Mouse (Mus musculus): ENCODE measurements around the gene Ccdc122. TPM values are rescaled to one million over a fixed set of nuclear protein-coding genes. Genes with fewer than 3 reads are reported as not detected.
"Not testable (repeated sequence)": the region's sequence is repeated elsewhere in the genome, so short reads cannot be mapped to it uniquely, and the experiment has no call there.

Gene Ccdc122
- polyA plus RNA-seq (2015; fragmentation: Nextera tagmentation; extraction: Ambion mirVana), result 0.70 and 0.88 TPM in 2 replicates

- Histone ChIP-seq H3K4me3 (peak within 1 kb of the TSS; percentile 53), H3K27me3 (no peaks in the 10 kb centered on the region), H3K9me3 (no peaks in the 10 kb centered on the region), H3K9ac (peak within 1 kb of the TSS; percentile 76), H3K27ac (no peak within 1 kb of the TSS), H3K4me2 (peak within 1 kb of the TSS; percentile 78), H3K36me3 (no peaks in the 10 kb centered on the region), H3K4me1 (replicated peaks) (peaks cover 7% of the 10 kb centered on the region)
- ATAC-seq (ENCODE audit: low FRiP score), result peak; percentile 65; the same call in 1 of the 2 replicates
- under 1% methylated on average over 78 of the region's 86 CpGs for WGBS
Observed at GRCm38 (mm10) chr14:77036226-77037046, at the start of gene Ccdc122, which contains the start of gene Lacc1. TSS of gene Ccdc122 (plus strand) at chr14:77036772. TSS of gene Lacc1 (minus strand) at chr14:77036904.

GRCm38 (mm10) chr14:76990351-76990750, 46.2 kb upstream of the Ccdc122 start:
- H3K4me2 ChIP-seq; H3K9me3 ChIP-seq; H3K27ac ChIP-seq; H3K9ac ChIP-seq; ATAC-seq (ENCODE audit: low FRiP score); H3K4me3 ChIP-seq; H3K36me3 ChIP-seq; H3K27me3 ChIP-seq; H3K4me1 ChIP-seq (replicated peaks): not testable (repeated sequence)
- WGBS, result 86% methylated on average over 2 of the region's 2 CpGs

DNA sequence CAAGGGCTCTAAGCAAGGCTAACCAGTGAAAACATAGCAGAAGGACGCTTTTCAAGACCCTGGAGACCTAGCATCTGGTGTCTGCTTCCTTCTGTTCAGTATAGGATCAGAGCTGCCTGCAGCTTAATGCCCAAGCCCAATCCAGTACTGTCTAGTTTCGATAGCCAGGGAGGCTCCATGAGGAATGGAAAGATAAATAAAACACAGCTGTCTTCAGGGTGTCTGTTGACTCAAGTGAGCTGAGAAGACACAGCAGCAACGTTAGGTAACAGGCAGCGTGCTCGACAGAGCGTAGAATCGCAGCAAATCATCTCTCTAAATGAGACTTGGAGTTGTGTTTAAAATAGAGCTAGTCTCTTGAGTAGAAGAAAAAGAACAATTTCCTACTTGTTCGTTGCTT, 31.8 kb upstream of the Ccdc122 start:
- Histone ChIP-seq H3K27me3 (no peaks in the 10 kb centered on the region), H3K9me3 (no peaks in the 10 kb centered on the region), H3K4me1 (replicated peaks) (peaks cover 12% of the 10 kb centered on the region), H3K27ac (no peak overlapping the region), H3K36me3 (no peaks in the 10 kb centered on the region), H3K4me3 (no peak overlapping the region), H3K4me2 (no peak overlapping the region), H3K9ac (no peak overlapping the region)
- 62% methylated on average over 8 of the region's 8 CpGs for WGBS
- ATAC-seq (ENCODE audit: low FRiP score), result no peak

GRCm38 (mm10) chr14:77005566-77005965, 31.0 kb upstream of the Ccdc122 start:
- H3K36me3 ChIP-seq, result no peaks in the 10 kb centered on the region
- no peak overlapping the region for H3K4me2 ChIP-seq
- H3K4me1 ChIP-seq (replicated peaks), result peaks cover 12% of the 10 kb centered on the region
- no peaks in the 10 kb centered on the region for H3K27me3 ChIP-seq
- 64% methylated on average over 5 of the region's 5 CpGs for WGBS
- H3K9ac ChIP-seq, result no peak overlapping the region
- no peaks in the 10 kb centered on the region for H3K9me3 ChIP-seq
- H3K27ac ChIP-seq, result no peak overlapping the region
- no peak overlapping the region for H3K4me3 ChIP-seq
- no peak for ATAC-seq (ENCODE audit: low FRiP score)

DNA sequence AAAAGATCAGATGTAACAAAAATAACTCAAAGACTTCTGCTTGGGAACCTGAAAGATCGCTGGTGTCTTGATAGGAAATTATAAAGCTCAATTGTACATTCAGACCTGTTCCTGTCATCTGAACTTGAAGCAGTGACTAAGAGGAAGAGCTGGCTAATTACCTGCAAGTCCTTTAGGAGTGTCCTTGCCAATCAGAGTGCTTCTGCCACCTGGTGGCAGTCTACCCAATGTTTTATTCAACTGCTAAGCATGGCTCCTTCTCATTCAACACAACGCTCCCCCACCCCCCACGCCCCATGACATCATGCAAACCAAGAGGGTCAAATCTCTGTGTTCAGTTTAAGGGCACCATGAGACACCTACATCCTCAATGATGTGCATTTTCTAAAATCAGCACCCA, 28.3 kb upstream of the Ccdc122 start:
- Histone ChIP-seq H3K4me3 (no peak overlapping the region), H3K27ac (no peak overlapping the region), H3K36me3 (no peaks in the 10 kb centered on the region), H3K4me2 (no peak overlapping the region), H3K9me3 (no peaks in the 10 kb centered on the region), H3K4me1 (replicated peaks) (peaks cover 12% of the 10 kb centered on the region), H3K27me3 (no peaks in the 10 kb centered on the region), H3K9ac (no peak overlapping the region)
- no peak for ATAC-seq (ENCODE audit: low FRiP score)
- 22% methylated on average over 3 of the region's 3 CpGs for WGBS

- H3K27me3 ChIP-seq, result no peaks in the 10 kb centered on the region
- H3K9me3 ChIP-seq, result no peaks in the 10 kb centered on the region
- H3K36me3 ChIP-seq, result no peaks in the 10 kb centered on the region
- no peak overlapping the region for H3K4me2 ChIP-seq
- WGBS, result 7% methylated on average over 3 of the region's 3 CpGs
- peak overlapping the region; percentile 55; the same call in 1 of the 2 replicates for H3K9ac ChIP-seq
- H3K4me3 ChIP-seq, result no peak overlapping the region
- no peaks in the 10 kb centered on the region for H3K4me1 ChIP-seq (replicated peaks)
- peak overlapping the region; percentile 74 for H3K27ac ChIP-seq
- peak; percentile 65 for ATAC-seq (ENCODE audit: low FRiP score)
Observed at GRCm38 (mm10) chr14:77011804-77012203, 24.8 kb upstream of the Ccdc122 start.

DNA sequence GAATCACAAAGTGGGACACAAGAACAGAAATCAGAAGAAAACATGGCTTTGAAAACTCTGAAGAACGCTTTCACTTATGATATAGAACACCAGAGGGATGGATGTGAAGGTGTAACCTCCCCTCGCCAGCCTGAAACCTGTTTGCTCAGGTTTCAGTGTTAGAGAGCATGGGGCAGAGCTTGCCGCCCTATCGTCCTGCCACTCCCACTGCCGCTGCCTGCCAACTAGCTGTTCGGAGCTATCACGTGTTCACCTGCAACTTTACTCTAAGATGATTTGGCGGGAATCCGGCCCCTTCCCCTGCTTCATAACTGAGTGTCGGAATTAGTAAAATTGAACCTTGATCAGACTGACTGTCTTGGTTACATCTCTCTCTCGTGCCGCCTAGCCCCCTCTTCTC, 19.8 kb upstream of the Ccdc122 start:
- H3K4me3 ChIP-seq; H3K36me3 ChIP-seq; H3K9ac ChIP-seq; H3K4me1 ChIP-seq (replicated peaks); H3K9me3 ChIP-seq; ATAC-seq (ENCODE audit: low FRiP score); H3K27me3 ChIP-seq; H3K4me2 ChIP-seq; H3K27ac ChIP-seq: not testable (repeated sequence)
- 69% methylated on average over 12 of the region's 12 CpGs for WGBS

DNA sequence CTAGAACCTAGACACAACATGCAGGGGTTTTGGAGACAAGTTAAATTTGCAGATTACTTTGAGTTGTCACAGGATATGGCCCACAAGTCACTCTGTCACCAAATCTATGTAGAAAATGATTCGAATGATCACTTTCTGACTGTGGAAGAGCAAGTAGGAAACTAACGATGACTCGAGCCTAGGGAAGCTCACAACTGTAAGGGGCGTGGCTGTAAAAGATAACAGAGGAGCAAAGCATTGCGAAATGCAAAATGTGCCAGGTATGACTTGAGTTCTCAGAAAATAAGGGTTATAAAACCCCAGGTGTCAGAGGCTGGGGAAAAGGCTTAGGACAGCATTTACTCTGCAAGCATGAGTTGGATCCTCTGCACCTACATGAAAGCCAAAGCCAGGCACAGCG, 19.4 kb upstream of the Ccdc122 start:
- no peak for ATAC-seq (ENCODE audit: low FRiP score)
- Histone ChIP-seq H3K27me3 (no peaks in the 10 kb centered on the region), H3K4me3 (no peak overlapping the region), H3K4me2 (no peak overlapping the region), H3K36me3 (no peaks in the 10 kb centered on the region), H3K27ac (no peak overlapping the region), H3K9me3 (no peaks in the 10 kb centered on the region), H3K4me1 (replicated peaks) (no peaks in the 10 kb centered on the region), H3K9ac (no peak overlapping the region)
- 87% methylated on average over 6 of the region's 6 CpGs for WGBS

DNA sequence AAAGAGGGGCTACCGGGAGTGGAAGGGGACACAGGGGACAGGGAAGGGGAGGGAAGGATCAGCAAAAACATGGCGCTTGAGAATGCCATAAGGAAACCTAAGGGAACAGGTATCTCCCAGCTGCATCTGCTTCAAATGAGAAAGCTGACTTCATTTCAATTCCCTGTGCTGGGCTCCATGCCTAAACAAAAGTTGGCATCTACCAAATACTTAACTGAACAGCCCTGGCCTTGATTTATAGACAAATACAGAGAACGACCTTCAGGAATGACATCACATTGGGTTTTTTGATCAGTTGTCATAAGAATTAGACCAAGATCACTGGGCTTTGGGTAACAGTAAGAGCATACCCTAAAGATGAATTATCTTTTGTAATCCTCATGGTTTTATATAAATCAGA, 12.1 kb upstream of the Ccdc122 start:
- H3K9ac ChIP-seq, result no peak overlapping the region
- no peaks in the 10 kb centered on the region for H3K9me3 ChIP-seq
- no peaks in the 10 kb centered on the region for H3K36me3 ChIP-seq
- no peak overlapping the region for H3K4me3 ChIP-seq
- no peak overlapping the region for H3K4me2 ChIP-seq
- H3K27ac ChIP-seq, result no peak overlapping the region
- H3K27me3 ChIP-seq, result no peaks in the 10 kb centered on the region
- no peak for ATAC-seq (ENCODE audit: low FRiP score)
- 93% methylated on average over 3 of the region's 3 CpGs for WGBS
- H3K4me1 ChIP-seq (replicated peaks), result no peaks in the 10 kb centered on the region

GRCm38 (mm10) chr14:77029319-77030054, 7.1 kb upstream of the Ccdc122 start:
- no peak overlapping the region for H3K27ac ChIP-seq
- no peak overlapping the region for H3K4me3 ChIP-seq
- 58% methylated on average over 5 of the region's 5 CpGs for WGBS
- no peak overlapping the region for H3K4me2 ChIP-seq
- H3K9ac ChIP-seq, result no peak overlapping the region
- no peaks in the 10 kb centered on the region for H3K9me3 ChIP-seq
- H3K36me3 ChIP-seq, result no peaks in the 10 kb centered on the region
- no peak for ATAC-seq (ENCODE audit: low FRiP score)
- no peaks in the 10 kb centered on the region for H3K4me1 ChIP-seq (replicated peaks)
- 0 out of 2 replicates have a peak, but pooled peaks cover 3% of the 10 kb centered on the region for H3K27me3 ChIP-seq

DNA sequence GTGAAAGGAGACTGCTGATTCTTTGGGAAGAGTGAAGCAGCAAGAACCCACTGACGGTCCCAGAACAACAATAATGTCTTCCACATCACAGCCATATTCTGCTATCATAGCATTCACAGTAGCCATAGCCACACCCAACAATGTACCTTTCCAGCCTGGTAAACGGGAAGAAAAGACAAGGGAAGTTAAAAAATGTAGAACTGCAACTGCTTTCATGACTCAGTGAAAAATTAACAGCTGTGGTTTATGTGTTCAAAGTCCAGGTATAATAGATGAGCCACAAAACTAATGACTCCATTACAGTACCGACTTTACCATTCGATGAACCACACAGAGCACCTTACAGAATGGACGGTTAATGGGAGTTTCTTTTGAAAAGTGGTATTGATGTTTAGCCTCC, 5.8 kb upstream of the Ccdc122 start:
- ATAC-seq (ENCODE audit: low FRiP score), result no peak
- Histone ChIP-seq H3K9me3 (no peaks in the 10 kb centered on the region), H3K9ac (no peak overlapping the region), H3K27me3 (0 out of 2 replicates have a peak, but pooled peaks cover 3% of the 10 kb centered on the region), H3K4me1 (replicated peaks) (no peaks in the 10 kb centered on the region), H3K36me3 (no peaks in the 10 kb centered on the region), H3K4me2 (no peak overlapping the region), H3K27ac (no peak overlapping the region), H3K4me3 (no peak overlapping the region)
- WGBS, result 90% methylated on average over 5 of the region's 5 CpGs

DNA sequence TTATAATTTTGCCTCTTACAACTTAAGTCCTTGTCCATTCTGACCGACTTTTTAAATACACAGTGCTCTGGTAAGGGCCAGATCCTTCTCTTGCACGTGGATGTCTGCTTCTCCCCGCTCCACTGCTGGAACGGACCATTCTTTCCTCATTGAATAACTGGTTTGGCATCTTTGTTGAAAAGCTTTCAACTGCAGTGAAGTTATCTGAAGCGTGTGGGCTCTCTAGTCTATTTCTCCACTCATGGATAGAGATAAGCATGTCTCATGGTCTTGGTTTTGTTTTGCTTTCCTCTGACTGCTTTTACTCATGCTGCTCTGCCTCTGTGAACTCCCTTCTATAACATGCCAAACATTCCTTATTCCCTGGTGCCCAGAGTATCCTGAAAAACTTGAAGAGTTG, 4.1 kb upstream of the Ccdc122 start:
- Histone ChIP-seq H3K27ac (no peak overlapping the region), H3K36me3 (no peaks in the 10 kb centered on the region), H3K27me3 (0 out of 2 replicates have a peak, but pooled peaks cover 3% of the 10 kb centered on the region), H3K4me2 (no peak overlapping the region), H3K4me1 (replicated peaks) (peaks cover 7% of the 10 kb centered on the region), H3K9me3 (no peaks in the 10 kb centered on the region), H3K9ac (no peak overlapping the region), H3K4me3 (no peak overlapping the region)
- WGBS, result 61% methylated on average over 5 of the region's 5 CpGs
- ATAC-seq (ENCODE audit: low FRiP score), result no peak
